Mouse (Mus musculus) liver (tissue): ENCODE results near the gene Cyp1a1.
"Not testable (repeated sequence)": the region's sequence is repeated elsewhere in the genome, so short reads cannot be mapped to it uniquely, and the experiment has no call there.

ENCODE experiments used
- DNase-seq: peaks from one replicate; pipeline ENCODE4 v3.0.0-alpha.2; 2020; ENCODE audit warnings: mixed read lengths

Cyp1a1 gene

DNA sequence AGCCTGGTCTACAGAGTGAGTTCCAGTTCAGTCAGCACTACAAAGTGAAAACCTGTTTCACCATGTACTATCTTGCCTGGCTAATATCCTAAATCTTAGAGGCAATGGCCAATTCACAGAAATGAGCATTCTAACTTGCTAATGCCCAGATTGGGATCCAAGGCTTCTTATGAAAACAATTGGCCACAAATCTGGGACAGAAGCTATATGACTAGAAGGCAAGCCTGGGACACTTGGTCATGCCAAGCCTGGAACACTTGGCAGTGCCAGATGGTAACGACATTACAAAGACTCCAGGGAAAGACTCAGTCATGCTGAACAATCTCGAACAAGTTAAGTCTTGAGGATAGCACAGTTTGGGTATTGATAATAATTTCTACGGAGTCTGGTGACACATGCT lies 18.8 kb downstream of the Cyp1a1 start:
- no peak for DNase-seq

DNA sequence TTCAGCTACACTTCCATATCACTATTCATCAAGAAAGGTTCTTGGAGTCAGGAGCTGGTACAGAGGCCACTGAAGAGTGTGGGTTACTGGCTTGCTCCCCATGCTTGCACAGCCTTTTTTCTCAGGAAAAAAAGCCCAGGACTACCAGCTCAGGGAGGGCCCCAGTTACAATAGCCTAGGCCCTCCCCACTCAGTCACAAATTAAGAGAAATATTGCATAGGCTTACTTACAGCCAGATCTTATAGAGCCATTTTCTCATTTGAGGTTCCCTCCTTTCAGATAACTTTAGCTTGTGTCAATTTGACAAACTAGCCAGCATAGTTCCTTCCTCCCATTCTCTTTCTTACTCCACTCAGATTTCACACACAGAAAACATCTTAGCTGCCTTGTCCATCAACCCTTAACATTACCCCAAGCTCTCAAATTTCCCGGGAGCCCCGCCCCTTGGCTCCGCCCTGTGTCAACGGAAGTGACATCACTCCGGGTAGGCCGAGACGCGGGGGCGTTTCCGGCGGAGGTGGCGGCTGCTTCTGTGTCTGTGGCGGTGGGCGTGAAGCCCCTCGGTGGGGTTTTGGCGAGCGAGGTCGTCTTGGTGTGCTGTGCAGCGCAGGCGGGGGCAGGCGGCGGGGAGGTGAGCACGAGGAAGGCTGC lies 20.5 kb downstream of the Cyp1a1 start, which contains the start of gene Edc3:
TSS of gene Edc3 (plus strand) at position 473 of the 652 bp plus-strand sequence.
- peak; percentile 91 for DNase-seq

DNA sequence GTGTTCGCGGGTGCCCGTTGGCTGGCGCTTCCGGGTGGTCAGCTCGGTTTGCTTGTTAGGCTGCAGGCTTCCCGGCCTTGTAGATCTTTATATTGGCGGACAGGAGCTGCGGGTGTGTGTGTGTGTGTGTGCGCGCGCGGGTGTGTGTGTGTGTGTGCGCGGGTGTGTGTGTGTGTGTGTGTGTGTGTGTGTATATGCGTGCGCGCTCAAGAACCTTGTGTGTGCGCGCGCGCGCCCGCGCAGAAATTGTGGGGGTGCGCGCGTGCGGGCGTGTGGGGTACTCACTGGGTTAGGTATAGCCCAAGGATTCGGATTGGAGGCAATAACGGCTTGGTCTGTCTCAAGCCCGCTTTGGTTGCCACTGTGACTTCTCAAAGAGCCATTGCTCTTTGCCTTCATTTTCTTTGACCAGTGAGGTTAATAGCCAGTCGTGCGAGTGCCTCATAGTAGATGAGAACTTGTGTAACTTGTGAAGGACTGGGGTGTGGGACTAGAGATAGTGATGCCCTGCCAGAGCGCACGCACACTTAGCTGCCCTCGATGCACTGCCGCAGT lies 21.1 kb downstream of the Cyp1a1 start:
- peak; percentile 58 for DNase-seq

DNA sequence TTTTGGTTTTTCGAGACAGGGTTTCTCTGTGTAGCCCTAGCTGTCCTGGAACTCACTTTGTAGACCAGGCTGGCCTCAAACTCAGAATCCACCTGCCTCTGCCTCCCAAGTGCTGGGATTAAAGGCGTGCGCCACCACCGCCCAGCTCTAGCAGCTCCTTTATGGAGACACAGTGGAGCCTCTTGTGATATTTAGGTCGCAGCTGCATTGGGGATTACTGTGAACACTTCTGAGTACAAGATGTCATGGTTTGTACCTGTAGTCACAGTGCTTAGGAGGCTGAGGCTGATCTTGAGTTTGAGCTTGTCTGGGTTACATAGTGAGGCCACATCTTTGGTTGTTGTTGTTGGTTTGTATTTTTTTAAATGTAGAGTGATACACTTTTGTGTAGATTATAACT lies 22.5 kb downstream of the Cyp1a1 start:
- DNase-seq = not testable (repeated sequence)

DNA sequence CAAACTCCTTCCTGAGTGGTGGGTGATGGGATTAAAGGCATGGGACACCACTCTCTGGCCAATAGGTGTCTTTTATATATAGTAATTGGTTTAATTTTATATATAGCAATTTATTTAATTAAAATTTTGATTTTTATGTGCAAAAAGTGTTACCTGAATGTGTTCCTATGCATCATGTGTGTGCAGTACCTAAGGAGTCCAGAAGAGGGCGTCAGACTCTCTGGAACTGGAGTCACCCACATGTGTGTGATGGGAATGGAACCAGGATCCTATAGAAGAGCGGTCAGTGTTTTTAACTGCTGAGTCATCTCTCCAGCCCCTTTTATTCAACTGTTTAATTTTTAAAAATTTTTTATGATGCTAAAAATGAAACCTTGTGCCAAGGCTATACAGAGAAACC lies 24.5 kb downstream of the Cyp1a1 start:
- DNase-seq = no peak

DNA sequence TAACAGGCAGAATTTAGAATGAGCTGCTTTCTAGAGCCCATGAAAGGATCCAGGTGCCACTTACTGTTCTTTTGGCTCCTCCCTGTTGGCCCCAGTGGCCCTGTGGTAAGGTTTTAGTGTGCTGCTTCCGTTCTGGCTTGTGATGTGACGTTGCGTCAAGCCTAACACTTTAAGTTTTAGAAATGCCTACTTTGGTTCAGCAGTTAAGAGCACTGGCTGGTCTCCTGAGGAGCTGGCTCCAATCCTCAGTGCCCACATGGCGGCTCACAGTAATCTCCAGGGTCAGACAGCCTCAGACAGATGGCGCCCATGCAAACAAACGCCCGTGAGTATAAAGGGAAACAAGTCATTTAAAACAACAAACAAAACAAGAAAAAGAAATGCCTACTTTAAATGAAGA lies 30.7 kb downstream of the Cyp1a1 start:
- no peak for DNase-seq

DNA sequence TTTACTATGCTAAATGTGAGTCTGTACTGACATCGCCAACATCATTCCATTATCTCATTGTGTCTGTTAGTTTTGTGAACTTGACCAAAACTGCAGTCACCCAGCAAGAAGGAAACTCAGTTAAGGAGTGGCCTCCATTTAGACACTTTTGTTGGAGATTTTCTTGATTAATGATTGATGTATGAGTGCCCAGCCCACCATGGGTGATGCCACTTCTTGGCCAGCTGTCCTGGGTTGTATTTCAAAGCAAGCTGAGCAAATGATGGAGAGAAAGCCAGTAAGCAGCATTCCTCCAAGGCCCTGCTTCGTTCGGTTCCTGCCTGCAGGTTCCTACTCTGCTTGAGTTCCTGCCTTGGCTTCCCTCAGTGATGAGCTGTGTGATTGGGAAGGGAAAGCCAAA lies 33.0 kb downstream of the Cyp1a1 start:
- DNase-seq = no peak

DNA sequence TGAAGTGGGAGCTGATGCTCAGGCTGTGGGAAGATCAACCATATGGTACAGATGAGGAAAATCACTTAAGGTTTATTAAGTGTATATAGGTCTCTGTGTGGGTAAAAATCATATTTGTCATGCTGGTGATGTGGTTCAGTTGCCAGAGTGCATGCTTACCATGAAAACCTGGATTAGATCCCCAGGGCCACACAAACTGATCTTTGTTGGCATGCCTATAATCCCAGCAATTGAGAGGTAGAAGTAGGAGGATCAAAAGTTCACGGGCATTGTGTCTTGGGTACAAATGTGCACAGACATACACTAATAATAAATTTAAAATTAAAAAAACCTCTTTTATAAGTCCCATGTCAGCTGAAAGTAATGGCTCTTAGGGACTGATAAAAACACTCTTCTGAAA lies 34.6 kb downstream of the Cyp1a1 start:
- no peak for DNase-seq

DNA sequence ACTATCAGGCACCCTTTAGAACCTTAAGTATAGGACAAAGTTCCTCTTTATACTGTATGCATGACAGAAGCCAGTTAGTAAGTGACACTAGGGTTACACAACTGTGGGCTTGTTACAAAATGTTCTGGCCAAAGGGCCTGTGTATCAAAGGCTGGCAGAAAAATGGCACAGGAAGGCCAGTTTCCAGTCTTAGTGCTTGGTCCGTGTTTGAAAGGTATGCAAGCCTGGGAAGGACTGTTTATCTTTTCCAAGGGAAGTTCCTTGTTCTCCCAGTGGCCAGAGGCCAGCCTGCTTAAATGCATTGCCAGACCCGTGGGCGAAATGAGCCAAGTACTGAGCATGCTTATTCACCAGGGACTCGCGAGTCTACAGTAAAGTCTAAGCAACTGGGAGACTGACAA lies 35.6 kb downstream of the Cyp1a1 start:
- no peak for DNase-seq

DNA sequence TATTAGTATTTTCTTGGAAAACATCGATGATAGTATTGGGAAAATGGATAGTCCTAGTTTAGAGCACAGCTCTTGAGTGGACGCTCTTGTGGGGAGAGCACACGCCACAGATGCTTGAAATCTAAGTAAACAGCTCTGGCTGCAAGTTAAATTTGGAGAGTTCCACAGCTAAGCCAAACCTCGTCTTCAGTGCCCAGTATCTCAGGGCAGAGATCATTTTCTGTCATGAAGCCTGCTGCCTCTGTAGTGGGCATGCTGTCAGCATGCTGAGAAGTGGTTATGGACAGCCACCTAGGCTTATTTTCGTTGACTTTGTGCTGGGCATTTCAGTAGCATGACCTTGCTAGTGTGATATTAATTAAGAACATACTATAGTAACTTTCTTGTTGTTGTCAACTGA lies 36.1 kb downstream of the Cyp1a1 start:
- no peak for DNase-seq

DNA sequence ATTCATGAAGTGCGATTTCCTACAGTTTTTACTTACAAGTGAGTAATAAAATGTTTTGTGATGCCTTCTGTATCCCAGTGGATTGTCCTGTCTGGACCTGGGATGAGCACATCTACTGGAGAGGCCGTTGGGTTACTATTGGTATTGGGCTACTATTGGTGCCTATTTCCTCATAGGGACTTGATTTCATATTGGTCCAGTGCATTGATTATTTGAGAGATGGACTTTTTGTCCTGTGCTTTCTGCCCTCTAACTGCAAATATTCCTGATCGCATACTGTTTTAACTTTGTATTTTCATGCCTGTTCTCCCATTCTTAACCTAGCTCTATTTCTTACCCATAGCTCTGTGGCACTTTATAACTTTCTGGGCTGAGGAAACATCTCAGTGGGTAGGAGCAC lies 37.0 kb downstream of the Cyp1a1 start:
- no peak for DNase-seq

DNA sequence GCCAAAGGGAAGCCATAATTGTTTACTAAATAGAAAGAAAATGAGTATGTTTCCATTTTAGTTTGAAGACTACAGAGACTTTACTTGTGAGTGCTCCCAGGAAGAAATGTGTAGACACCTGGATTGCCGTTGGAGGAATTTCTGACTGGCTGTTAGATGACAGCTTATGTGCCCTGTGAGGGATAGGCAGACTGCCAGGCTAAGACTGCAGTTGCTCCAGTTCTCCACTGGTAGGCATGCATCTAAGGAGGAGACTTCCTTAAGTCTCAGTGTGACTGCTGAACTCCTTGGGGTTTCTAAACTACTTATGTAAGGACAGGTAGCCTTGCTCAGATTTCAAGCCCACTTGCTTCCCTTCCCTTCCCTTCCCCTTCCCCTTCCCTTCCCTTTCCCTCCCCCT lies 40.6 kb downstream of the Cyp1a1 start:
- DNase-seq = no peak

DNA sequence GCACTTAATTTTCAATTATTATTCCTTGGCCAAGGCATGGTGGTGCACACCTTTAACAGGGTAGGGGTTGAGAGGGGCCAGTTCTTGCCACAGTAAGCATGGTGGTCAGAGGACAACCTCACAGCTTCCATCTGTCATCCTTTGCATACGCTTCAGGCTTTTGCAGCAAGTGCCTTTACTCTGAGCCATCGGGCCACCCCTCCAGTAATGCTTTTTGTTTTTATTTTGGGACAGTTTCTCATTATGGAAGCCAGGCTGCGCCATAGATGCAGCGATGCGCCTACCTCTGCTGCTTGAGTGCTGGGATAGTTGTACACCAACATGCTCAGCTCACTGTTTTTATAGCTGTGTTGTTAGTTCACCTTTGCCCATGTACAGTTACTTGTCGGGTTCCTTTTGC lies 45.9 kb downstream of the Cyp1a1 start:
- no peak for DNase-seq

DNA sequence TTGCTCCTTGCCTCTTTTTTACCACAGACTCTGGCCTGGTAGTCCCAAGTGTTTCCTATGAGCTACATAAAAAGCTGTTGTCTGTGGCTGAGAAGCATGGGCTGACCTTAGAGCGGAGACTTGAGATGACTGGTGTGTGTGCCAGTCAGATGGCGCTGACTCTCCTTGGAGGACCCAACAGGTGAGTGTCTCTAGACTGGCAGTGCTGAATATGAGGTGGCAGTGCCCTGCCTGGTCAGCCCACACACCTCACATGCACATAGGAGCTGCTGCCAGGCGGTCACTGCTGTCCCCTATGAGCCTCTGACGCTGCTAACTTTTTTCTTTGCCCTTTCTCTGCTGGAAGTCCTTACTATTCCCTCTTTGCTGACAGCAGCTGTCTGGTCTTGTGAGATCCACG lies 52.1 kb downstream of the Cyp1a1 start:
- DNase-seq = no peak

DNA sequence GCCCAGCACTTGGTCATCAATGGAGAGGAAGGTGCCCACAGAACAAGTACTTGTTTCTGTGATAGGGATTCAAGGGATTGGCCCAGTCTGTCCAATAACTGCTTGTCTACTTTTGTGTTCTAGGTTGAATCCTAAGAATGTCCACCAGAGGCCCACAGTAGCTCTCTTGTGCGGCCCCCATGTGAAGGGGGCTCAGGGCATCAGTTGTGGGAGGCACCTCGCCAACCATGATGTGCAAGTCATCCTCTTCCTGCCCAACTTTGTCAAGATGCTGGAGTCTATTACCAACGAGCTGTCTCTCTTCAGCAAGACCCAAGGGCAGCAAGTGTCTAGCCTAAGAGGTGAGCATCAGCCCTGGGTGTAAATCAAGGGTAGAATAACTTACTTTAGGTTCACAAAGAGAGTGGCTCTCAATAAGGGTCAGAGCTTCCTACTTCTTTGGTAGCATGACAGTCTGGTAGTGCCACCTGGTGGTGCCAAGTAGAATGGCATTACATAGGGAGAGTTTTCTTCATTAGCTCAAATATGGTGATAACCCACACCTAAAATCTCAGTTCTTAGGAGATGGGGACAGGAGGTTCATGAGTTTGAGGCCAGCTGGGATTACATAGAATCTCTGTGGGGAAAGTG lies 56.8 kb downstream of the Cyp1a1 start:
- DNase-seq = no peak

DNA sequence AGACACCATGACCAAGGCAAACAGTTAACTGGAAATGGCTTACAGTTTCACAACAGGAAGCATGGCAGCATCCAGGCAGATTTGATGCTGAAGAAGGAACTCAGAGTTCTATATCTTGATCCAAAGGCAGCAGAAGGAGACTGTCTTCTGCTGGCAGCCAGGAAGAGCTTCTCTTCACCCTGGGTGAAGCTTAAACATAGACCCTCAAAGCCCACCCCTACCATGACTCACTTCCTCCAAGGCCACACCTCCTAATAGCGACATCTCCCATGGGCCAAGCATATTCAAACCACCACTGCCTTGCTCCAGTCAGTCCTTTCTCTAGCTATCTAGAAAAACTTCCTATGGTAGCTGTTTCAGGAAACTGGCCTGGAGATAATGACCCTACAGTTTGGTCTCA lies 59.3 kb downstream of the Cyp1a1 start:
- no peak for DNase-seq

DNA sequence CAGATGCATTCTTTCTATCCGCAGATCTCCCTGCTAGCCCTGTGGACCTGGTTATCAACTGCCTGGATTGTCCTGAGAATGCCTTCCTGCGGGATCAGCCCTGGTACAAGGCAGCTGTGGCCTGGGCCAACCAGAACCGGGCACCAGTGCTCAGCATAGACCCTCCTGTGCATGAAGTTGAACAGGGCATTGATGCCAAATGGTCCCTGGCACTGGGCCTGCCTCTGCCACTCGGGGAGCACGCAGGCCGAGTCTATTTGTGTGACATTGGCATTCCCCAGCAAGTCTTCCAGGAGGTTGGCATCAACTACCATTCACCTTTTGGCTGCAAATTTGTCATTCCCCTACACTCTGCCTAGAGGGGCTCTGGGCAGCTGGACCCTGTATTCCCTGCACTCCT lies 60.4 kb downstream of the Cyp1a1 start:
- no peak for DNase-seq

DNA sequence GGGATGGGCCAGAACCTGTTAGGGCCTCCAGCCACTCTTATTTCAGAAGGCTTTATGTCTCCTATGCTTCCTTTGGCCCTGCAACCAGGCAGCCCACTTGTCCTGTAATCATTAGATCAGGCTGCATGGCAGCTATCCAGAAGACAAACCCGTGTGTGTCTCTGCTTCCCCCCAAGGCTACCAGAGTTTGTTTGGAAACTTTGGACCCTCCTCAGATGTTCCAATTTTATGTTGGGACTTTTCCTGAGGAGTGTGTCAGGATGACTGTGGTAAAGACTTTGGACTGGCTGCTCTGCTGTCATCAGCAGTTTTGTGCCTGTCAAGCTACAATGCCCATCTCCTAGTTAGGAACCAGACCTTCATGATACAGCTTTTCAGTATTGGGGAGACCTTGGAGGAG lies 61.1 kb downstream of the Cyp1a1 start:
- DNase-seq = no peak

DNA sequence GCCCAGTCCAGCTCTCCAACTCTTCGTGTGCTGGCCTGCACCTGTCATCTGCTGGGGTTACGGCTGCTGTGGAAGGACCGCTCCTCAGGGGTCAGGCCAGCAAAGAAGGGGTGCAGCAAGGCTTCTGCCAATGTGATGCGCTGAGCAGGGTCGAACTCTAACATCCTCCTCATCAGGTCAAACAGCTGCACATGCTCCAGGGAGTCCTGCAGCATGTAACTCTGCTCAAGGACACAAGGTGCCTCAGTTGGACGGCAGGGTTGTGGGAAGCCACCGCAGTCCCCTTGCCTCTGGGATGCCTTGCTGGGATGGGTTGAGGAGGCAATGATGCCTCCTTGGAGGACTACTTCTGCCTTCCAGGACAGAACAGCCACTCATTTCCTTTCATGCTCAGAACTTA lies 63.2 kb downstream of the Cyp1a1 start:
- DNase-seq = no peak
